Mouse (Mus musculus): Measurements from ENCODE around the gene Ccn1.

DNA sequence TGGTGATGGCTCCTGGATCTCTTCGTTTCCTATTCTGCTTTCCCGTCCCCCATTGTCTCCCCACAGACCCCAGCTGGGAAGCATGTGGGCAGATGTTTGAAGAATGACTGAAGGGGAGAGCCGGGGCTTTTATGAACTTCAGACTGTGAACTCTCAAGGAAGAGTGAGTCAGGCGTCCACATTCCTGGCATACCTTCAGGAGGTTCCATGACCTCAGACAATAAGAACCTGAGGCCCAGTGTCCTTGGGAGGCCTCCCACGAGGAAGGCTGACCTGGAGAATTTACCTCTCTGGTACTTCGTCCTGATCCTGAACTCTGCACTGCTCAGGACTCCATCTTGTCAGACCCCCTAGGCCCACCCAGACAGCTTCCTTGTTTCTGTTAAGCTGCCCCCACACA is 16.9 kb downstream of the Ccn1 start:
- TF ChIP-seq POLR2A (IDR thresholded peaks at IDR 0.05; ENCODE audit: borderline replicate concordance, extremely low read depth, low read depth, low read length): no peak
- TF ChIP-seq CTCF (IDR thresholded peaks at IDR 0.05; ENCODE audit: insufficient read depth, low read length): no peak

Measured in lung, adult 2 months (tissue).